Mouse (Mus musculus) spleen, adult 2 months (tissue): Measurements from ENCODE around the gene Vmn1r232. TPM values are rescaled to one million over a fixed set of nuclear protein-coding genes. Genes with fewer than 3 reads are reported as not detected.
A peak's percentile ranks its signal among the peaks of the same experiment; 100 is the strongest.

Source experiments
- DNase-seq, 2 experiments: peaks; one replicate each; pipeline versions ENCODE4 v3.0.0 to v3.0.0-alpha.2; 2012 to 2021; ENCODE audit warnings: low spot score in 2 of 2, low read depth in 1 of 2
- H3K27ac ChIP-seq: fragments of 200-500 bp; 2 replicates; pipeline ENCODE4 v1.5.1; 2012; ENCODE audit warnings: low read length, inconsistent platforms; ENCODE audit not compliant: insufficient read depth
- H3K27me3 ChIP-seq: fragments of 200-500 bp; 2 replicates; pipeline ENCODE4 v1.6.1; 2012; ENCODE audit warnings: mild to moderate bottlenecking, moderate library complexity, low read length, inconsistent platforms; ENCODE audit not compliant: control insufficient read depth, insufficient read depth
- H3K36me3 ChIP-seq: fragments of 200-500 bp; 2 replicates; pipeline ENCODE4 v1.6.1; 2012; ENCODE audit warnings: mild to moderate bottlenecking, low read length, inconsistent platforms; ENCODE audit not compliant: control insufficient read depth, insufficient read depth
- H3K4me1 ChIP-seq: fragments of 200-500 bp; 2 replicates; pipeline ENCODE4 v1.6.1; 2011; ENCODE audit warnings: inconsistent platforms; ENCODE audit not compliant: control insufficient read depth, insufficient read depth, insufficient read length
- H3K4me3 ChIP-seq: fragments of 200-500 bp; 2 replicates; pipeline ENCODE4 v1.5.1; 2011; ENCODE audit warnings: mild to moderate bottlenecking, inconsistent platforms; ENCODE audit not compliant: insufficient read depth, insufficient read length; ENCODE audit errors: extremely low read depth
- CTCF ChIP-seq: fragments of 200-500 bp; IDR thresholded peaks from 2 replicates; pipeline ENCODE4 v1.5.1; 2011; ENCODE audit warnings: mild to moderate bottlenecking, inconsistent platforms; ENCODE audit not compliant: insufficient read depth, insufficient read length, insufficient replicate concordance; ENCODE audit errors: extremely low read depth
- POLR2A ChIP-seq: fragments of 200-500 bp; IDR thresholded peaks from 2 replicates; pipeline ENCODE4 v1.6.1; 2011; ENCODE audit warnings: low read depth, low read length, inconsistent platforms
- WGBS: fragments of 180-500 bp; shearing (Covaris S2); methylation state at CpG from one replicate; pipeline ENCODE4 v1.1.7; 2018; 5-methylcytosine and 5-hydroxymethylcytosine counted together
- polyA plus RNA-seq: library from polyadenylated mRNA; depleted of rRNA; stranded (reverse); fragments of >200 nt; gene quantifications from 2 replicates; pipeline ENCODE4 v1.2.3, GENCODE M21; 2012; rRNA removed

The Vmn1r232 gene
- polyA plus RNA-seq: not detected in 2 replicates

- Histone ChIP-seq H3K4me3 (no peak within 1 kb of the TSS), H3K36me3 (no peaks in the 10 kb centered on the region), H3K27me3 (no peaks in the 10 kb centered on the region), H3K27ac (no peak within 1 kb of the TSS), H3K4me1 (no peaks in the 10 kb centered on the region)
- no peak for TF ChIP-seq CTCF
- no peak for TF ChIP-seq POLR2A
- no peak for DNase-seq
- 57% methylated on average over 1 of the region's 1 CpGs for WGBS
These were observed at the start of gene Vmn1r232 for GRCm38 (mm10) chr17:20919614-20920013. Gene Vmn1r232, minus strand, starts transcription at chr17:20919714.

- Histone ChIP-seq H3K36me3 (peaks cover 50% of the 10 kb centered on the region), H3K4me1 (no peaks in the 10 kb centered on the region), H3K27ac (no peak overlapping the region), H3K27me3 (no peaks in the 10 kb centered on the region), H3K4me3 (no peak overlapping the region)
- no peak for DNase-seq
- TF ChIP-seq POLR2A: no peak
- no peak for TF ChIP-seq CTCF
These were observed 47.2 kb upstream of the Vmn1r232 start for GRCm38 (mm10) chr17:20966681-20967080.

GRCm38 (mm10) chr17:20965421-20965820 is 45.9 kb upstream of the Vmn1r232 start:
- no peaks in the 10 kb centered on the region for H3K27me3 ChIP-seq
- WGBS: 91% methylated on average over 4 of the region's 4 CpGs
- no peak overlapping the region for H3K27ac ChIP-seq
- no peaks in the 10 kb centered on the region for H3K4me1 ChIP-seq
- no peak overlapping the region for H3K4me3 ChIP-seq
- no peak for DNase-seq
- H3K36me3 ChIP-seq: peaks cover 62% of the 10 kb centered on the region
- TF ChIP-seq POLR2A (no peak), CTCF (no peak)

- WGBS: 94% methylated on average over 5 of the region's 5 CpGs
These were observed 40.9 kb upstream of the Vmn1r232 start for GRCm38 (mm10) chr17:20960386-20960785.

DNA sequence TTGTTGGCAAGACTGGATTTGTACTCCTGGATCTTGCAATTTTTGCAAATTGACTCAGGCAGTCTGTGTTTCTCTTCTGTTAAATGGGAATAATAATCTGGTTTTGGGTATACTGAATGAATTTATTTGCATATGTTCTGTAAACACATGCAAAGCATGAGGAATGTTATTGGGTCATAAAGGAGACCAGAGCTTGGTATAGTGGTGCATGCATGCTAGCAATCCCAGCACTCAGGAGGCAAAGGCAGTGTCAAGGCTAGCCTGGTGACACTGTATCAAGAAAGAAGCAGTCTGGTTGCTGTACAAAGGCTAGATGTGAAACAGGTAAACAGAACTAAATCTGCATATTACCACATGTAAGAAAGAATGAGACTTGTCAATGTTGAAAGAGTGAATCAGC is 27.1 kb upstream of the Vmn1r232 start:
- H3K27ac ChIP-seq: no peak overlapping the region
- peaks cover under 1% of the 10 kb centered on the region; the same call in 1 of the 2 replicates for H3K36me3 ChIP-seq
- H3K27me3 ChIP-seq: no peaks in the 10 kb centered on the region
- peaks cover 6% of the 10 kb centered on the region for H3K4me1 ChIP-seq
- no peak for DNase-seq
- TF ChIP-seq POLR2A (no peak), CTCF (no peak)
- no peak overlapping the region for H3K4me3 ChIP-seq

More at GRCm38 (mm10) chr17:20960386-20960785, 40.9 kb upstream of the Vmn1r232 start:
- H3K27me3 ChIP-seq: no peaks in the 10 kb centered on the region
- TF ChIP-seq POLR2A: no peak
- TF ChIP-seq CTCF: no peak
- no peak overlapping the region for H3K4me3 ChIP-seq
- H3K27ac ChIP-seq: no peak overlapping the region
- peaks cover 80% of the 10 kb centered on the region for H3K36me3 ChIP-seq
- DNase-seq: no peak
- H3K4me1 ChIP-seq: no peaks in the 10 kb centered on the region

DNA sequence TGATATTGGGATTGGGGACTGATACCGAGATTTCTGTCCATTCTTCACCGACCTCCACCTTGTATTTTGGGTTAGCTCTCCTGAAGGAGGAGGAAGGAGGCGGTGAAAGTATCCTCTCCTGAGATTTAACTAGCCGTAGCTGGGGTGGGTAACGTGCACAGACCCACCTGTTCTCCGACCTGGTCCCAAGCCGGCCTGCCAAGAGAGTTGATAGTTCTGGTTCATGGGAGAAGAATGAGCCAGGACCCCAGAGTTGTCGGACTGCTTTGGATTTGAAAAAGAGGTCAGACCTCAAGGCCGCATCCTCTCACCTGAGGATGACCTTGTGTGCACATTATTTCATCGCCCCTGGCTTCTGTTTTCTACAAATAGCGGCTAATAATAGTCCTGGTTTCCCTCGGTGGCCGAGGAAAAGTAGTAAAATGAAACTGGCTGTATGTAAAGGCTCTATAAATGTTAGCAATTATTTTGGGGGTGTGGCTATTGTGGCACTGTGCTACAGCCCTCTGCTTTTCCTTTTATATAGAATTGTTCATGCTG is 26.6 kb upstream of the Vmn1r232 start:
- peaks cover 6% of the 10 kb centered on the region for H3K4me1 ChIP-seq
- H3K36me3 ChIP-seq: no peaks in the 10 kb centered on the region; the same call in 1 of the 2 replicates
- peak overlapping the region; percentile 77 for H3K4me3 ChIP-seq
- peak overlapping the region; percentile 95 for H3K27ac ChIP-seq
- TF ChIP-seq POLR2A (no peak), CTCF (no peak)
- H3K27me3 ChIP-seq: no peaks in the 10 kb centered on the region
- no peak for DNase-seq
- WGBS: 1% methylated on average over 13 of the region's 13 CpGs

GRCm38 (mm10) chr17:20944985-20945891 is 25.7 kb upstream of the Vmn1r232 start, which contains the start of gene Ppp2r1a:
Gene Ppp2r1a, plus strand, starts transcription at chr17:20945311.
- peaks cover 6% of the 10 kb centered on the region for H3K4me1 ChIP-seq
- H3K27me3 ChIP-seq: no peaks in the 10 kb centered on the region
- under 1% methylated on average over 69 of the region's 69 CpGs for WGBS

More at GRCm38 (mm10) chr17:20944985-20945891, 25.7 kb upstream of the Vmn1r232 start, which contains the start of gene Ppp2r1a:
- H3K36me3 ChIP-seq: no peaks in the 10 kb centered on the region
- H3K27ac ChIP-seq: peak within 1 kb of the TSS; percentile 95
- H3K4me3 ChIP-seq: peak within 1 kb of the TSS; percentile 77
- TF ChIP-seq CTCF (no peak), POLR2A (peak; percentile 61)
- peak; percentile 96 to 99 for DNase-seq
